Mouse (Mus musculus): ENCODE data around the gene Gm28036.
A peak's percentile ranks its signal among the peaks of the same experiment; 100 is the strongest.
"Not testable (repeated sequence)": the region's sequence is repeated elsewhere in the genome, so short reads cannot be mapped to it uniquely, and the experiment has no call there.

The Gm28036 gene

GRCm38 (mm10) chr2:156126992-156127391, at the start of gene Gm28036:
Gm28036 (minus strand) TSS chr2:156127092.
- no peak for DNase-seq (ENCODE audit: low spot score in 2 of 2)

GRCm38 (mm10) chr2:156166557-156166956, 39.7 kb upstream of the Gm28036 start:
- no peak for DNase-seq (ENCODE audit: low spot score in 2 of 2)

- DNase-seq (ENCODE audit: low spot score in 2 of 2), result no peak
These were observed 38.6 kb upstream of the Gm28036 start for GRCm38 (mm10) chr2:156165478-156165877.

GRCm38 (mm10) chr2:156151538-156151937, 24.6 kb upstream of the Gm28036 start:
- DNase-seq (ENCODE audit: low spot score in 2 of 2), result no peak

GRCm38 (mm10) chr2:156147316-156147915, 20.5 kb upstream of the Gm28036 start:
- no peak for DNase-seq (ENCODE audit: low spot score in 2 of 2)

- DNase-seq (ENCODE audit: low spot score in 2 of 2), result no peak
These were observed 19.5 kb upstream of the Gm28036 start for GRCm38 (mm10) chr2:156146272-156146989.

- DNase-seq (ENCODE audit: low spot score in 2 of 2), result no peak
These were observed 18.7 kb upstream of the Gm28036 start for GRCm38 (mm10) chr2:156145486-156146130.

- DNase-seq (ENCODE audit: low spot score in 2 of 2), result peak; percentile 88 to 90
These were observed 17.2 kb upstream of the Gm28036 start, which contains the start of the genes Romo1 and Nfs1 for GRCm38 (mm10) chr2:156143953-156144724. Romo1 (plus strand) TSS chr2:156144039. Nfs1 (minus strand) TSS chr2:156144186.

DNA sequence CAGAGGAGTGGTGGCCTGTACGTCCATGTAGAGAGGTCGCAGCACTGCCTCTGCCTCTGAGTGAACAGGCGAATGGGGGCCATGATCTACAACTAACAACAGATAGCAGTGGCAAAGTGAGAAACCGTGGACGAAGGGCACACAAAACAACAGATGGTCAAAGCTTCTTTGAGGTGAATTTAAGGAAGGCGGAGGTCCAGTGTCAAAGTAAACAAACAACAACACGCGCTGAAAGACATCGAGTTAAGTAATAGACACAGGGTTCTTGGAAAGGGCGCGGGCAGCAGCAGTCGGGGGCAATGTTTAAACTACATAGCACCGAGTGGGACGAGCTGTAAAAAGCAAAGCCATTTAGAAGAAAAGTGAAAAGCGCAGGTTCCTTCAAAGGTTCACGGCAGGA, 16.5 kb upstream of the Gm28036 start:
- no peak for DNase-seq (ENCODE audit: low spot score in 2 of 2)

DNA sequence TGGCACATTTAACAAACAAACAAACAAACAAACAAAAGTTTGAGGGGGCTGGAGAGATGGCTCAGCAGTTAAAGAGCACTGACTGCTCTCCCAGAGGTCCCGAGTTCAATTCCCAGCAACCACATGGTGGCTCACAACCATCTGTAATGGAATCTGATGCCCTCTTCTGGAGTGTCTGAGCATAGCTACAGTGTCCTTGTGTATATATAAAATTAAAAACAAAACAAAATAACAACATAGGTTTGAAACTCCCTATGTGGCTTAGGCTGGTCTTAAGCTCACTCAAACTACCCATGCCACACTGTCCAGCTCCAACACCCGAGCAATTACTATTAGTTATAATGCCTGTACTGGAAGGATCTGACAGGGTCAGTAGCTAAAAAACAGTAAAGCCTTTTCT, 15.9 kb upstream of the Gm28036 start:
- DNase-seq (ENCODE audit: low spot score in 2 of 2), result no peak

- DNase-seq (ENCODE audit: low spot score in 2 of 2), result no peak
These were observed 8.8 kb upstream of the Gm28036 start for GRCm38 (mm10) chr2:156135695-156136094.

DNA sequence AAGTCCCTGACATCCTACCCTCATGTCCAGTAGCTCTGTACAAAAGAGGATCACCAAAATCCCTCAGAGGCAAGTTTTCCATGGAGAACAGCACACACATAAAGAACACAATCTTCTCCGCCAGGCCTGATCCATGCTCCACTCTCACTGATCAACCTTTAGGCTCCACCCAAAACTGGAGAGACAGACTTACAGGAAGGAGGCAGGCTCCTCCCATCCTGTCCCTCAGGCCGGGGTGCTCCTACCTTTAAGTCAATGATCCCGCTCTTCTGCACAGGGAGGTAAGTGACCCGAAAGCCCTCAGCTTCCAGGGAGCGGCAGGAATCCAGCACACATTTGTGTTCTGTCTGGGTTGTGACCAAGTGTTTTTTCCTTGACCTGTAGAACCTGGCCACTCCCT, 7.3 kb upstream of the Gm28036 start:
- DNase-seq (ENCODE audit: low spot score in 2 of 2), result no peak

GRCm38 (mm10) chr2:156123731-156124130, 3.2 kb downstream of the Gm28036 start:
- no peak for DNase-seq (ENCODE audit: low spot score in 2 of 2)

GRCm38 (mm10) chr2:156119566-156119965, 7.3 kb downstream of the Gm28036 start:
- no peak for DNase-seq (ENCODE audit: low spot score in 2 of 2)

DNA sequence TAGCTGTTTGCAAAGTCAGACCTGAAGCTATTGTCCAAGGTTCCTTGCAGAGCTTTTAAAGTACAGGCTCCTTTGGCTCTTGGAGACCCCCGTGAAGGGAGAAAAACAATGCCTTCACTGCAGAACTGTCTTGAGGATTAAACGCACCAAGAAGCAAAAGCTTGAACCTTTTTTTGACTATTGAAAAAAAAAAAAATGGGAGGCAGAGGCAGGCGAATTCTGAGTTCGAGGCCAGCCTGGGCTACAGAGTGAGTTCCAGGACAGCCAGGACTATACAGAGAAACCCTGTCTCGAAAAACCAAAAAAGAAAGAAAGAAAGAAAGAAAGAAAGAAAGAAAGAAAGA, 14.8 kb downstream of the Gm28036 start:
- not testable (repeated sequence) for DNase-seq (ENCODE audit: low spot score in 2 of 2)

- peak; percentile 85 to 89 for DNase-seq (ENCODE audit: low spot score in 2 of 2)
These were observed 15.4 kb downstream of the Gm28036 start, which contains the start of the genes Cpne1 and Rbm12 for GRCm38 (mm10) chr2:156111358-156112079. Cpne1 (minus strand) TSS chr2:156111965. Rbm12 (minus strand) TSS chr2:156111978.

- DNase-seq (ENCODE audit: low spot score in 2 of 2), result no peak
These were observed 16.1 kb downstream of the Gm28036 start for GRCm38 (mm10) chr2:156110627-156111357.

DNA sequence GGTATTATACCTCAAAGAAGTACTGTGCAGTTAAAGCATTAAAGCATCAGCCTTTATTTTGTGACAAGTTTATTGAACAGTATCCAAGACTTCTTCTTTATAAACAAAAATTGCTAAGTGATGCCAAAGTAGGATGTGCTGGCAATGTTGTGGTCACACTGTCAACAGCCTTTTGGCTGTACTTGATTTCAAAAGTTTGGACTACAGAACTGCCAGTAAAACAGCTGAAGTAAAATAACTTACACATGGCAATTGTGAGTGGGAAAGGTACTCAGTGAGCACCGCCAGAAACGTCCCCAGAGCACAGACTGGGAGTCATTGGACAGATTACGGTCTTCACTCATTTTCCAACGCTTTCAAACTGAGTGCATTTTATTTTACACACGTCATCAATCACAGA, 35.0 kb downstream of the Gm28036 start:
- no peak for DNase-seq (ENCODE audit: low spot score in 2 of 2)

DNA sequence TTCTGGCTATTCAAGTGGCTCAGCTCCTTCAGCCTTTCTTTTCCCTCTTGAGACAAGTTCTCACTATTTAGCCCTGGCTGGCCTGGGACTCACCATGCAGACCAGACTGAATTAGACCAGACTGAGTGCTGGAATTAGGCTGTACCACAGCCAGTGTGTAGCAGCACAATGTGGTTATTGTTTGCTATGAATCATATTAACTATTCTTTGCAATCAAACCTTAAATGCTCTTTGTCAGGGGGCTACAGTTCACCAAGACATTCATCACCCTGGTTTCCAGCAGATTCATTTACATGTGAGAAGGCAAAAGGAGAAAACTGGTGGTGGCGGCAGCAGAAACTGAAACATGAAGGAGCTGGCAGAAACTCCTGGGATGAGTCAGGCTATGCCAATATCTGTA, 37.1 kb downstream of the Gm28036 start:
- no peak for DNase-seq (ENCODE audit: low spot score in 2 of 2)

DNA sequence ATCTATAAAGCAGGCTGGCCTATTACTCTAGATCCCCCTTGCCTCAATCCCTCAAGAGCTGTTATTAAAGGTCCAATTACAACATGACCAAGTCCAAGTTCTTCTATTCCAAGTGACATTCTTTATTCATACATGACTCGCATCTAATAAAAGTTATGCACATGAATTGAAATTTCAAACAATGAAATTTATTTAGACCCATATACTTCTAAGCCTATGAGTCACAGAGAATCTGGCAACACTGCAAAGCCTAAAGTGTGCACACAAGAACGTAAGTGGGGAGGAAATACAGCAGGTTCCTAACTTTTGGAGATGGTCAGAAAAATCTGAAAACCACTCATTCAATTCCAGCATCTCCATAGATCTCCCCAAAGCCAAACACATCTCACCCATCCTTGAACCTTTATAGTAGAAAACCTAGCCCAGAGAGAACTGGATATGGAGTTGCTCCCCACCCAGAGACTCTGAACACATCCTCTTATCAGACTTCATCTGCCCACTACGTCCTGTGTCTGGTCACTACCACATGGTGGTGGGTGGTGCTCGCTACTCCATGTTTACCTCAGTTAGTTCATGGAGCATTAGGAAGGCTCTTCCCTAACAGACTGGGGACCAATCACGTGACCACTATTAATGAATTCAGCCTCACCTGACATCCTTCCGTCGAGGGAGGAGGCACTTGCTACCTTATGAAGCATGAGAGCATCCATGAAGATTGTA, 39.3 kb downstream of the Gm28036 start:
- no peak for DNase-seq (ENCODE audit: low spot score in 2 of 2)

Measured in frontal cortex, postnatal 25 days (tissue).